Mouse (Mus musculus) heart, postnatal 0 days (tissue): ENCODE data around the gene Cd9. TPM values are rescaled to one million over a fixed set of nuclear protein-coding genes. Genes with fewer than 3 reads are reported as not detected.

Source experiments
- ATAC-seq: fragments of 200-750 bp; cut with Nextera tagmentation; 2 replicates; pipeline ENCODE4 v1.8.0; 2017; ENCODE audit warnings: low read depth, moderate number of reproducible peaks, moderate library complexity; ENCODE audit not compliant: insufficient read depth
- DNase-seq: peaks from one replicate; pipeline ENCODE4 v3.0.0-alpha.2; 2016; ENCODE audit warnings: low spot score
- H3K27ac ChIP-seq: fragments of 300-500 bp; sonication (generic); 2 replicates; pipeline ENCODE4 v1.5.1; 2014; ENCODE audit warnings: low read depth, mild to moderate bottlenecking
- H3K27me3 ChIP-seq: fragments of 300-500 bp; sonication (generic); 2 replicates; pipeline ENCODE4 v1.6.1; 2014; ENCODE audit warnings: low read length, mixed read lengths; ENCODE audit not compliant: control insufficient read depth, insufficient read depth
- H3K36me3 ChIP-seq: fragments of 300-500 bp; sonication (generic); replicated peaks from 2 replicates; pipeline ENCODE4 v1.6.1; 2014; ENCODE audit warnings: low read length, mixed read lengths; ENCODE audit not compliant: control insufficient read depth, insufficient read depth
- H3K4me1 ChIP-seq: fragments of 300-500 bp; sonication (generic); 2 replicates; pipeline ENCODE4 v1.6.1; 2014; ENCODE audit warnings: antibody characterized with exemption; ENCODE audit not compliant: control insufficient read depth, insufficient read depth
- H3K4me2 ChIP-seq: fragments of 300-500 bp; sonication (generic); 2 replicates; pipeline ENCODE4 v1.6.1; 2014; ENCODE audit warnings: low read depth, mild to moderate bottlenecking, low read length, moderate library complexity
- H3K4me3 ChIP-seq: fragments of 300-500 bp; sonication (generic); 2 replicates; pipeline ENCODE4 v1.5.1; 2014; ENCODE audit warnings: low read depth, low read length
- H3K9ac ChIP-seq: fragments of 300-500 bp; sonication (generic); replicated peaks from 2 replicates; pipeline ENCODE4 v1.6.1; 2014; ENCODE audit warnings: low read depth, low read length, mixed read lengths
- H3K9me3 ChIP-seq: fragments of 300-500 bp; sonication (generic); replicated peaks from 2 replicates; pipeline ENCODE4 v1.6.1; 2016; ENCODE audit warnings: low read length; ENCODE audit not compliant: control insufficient read depth
- CTCF ChIP-seq: IDR thresholded peaks from 2 replicates; pipeline ENCODE4 v1.5.1; 2016; ENCODE audit warnings: antibody characterized with exemption, control low read depth, low read depth
- EP300 ChIP-seq: IDR thresholded peaks from 2 replicates; pipeline ENCODE4 v1.6.1; 2016; ENCODE audit warnings: antibody characterized with exemption, low read depth
- WGBS: fragments of 180-500 bp; shearing (Covaris S2); extraction: QIAGEN DNeasy Blood & Tissue Kit; methylation state at CpG from one replicate; pipeline ENCODE4 v1.1.7; 2014; 5-methylcytosine and 5-hydroxymethylcytosine counted together
- polyA plus RNA-seq: library from polyadenylated mRNA; unstranded; fragments of >200 nt; fragmentation: Nextera tagmentation; extraction: Ambion mirVana; gene quantifications from 2 replicates; pipeline ENCODE4 v1.2.1, GENCODE M21; 2015
- total RNA-seq: library from RNA; depleted of rRNA; stranded (reverse); fragments of >200 nt; gene quantifications from 2 replicates; pipeline ENCODE4 v1.2.3, GENCODE M21; 2014; ENCODE audit warnings: low replicate concordance

Gene Cd9
- total and polyA plus RNA-seq, 2 experiments from 2014 or later: 51.9 to 99.3 TPM

GRCm38 (mm10) chr6:125433257-125433656, 61.3 kb downstream of the Cd9 start:
- H3K27me3 ChIP-seq: no peaks in the 10 kb centered on the region
- TF ChIP-seq EP300 (no peak), CTCF (no peak)
- no peak for ATAC-seq
- no peak overlapping the region for H3K4me3 ChIP-seq
- H3K4me1 ChIP-seq: peaks cover 8% of the 10 kb centered on the region; the same call in 1 of the 2 replicates
- DNase-seq: no peak
- no peak overlapping the region for H3K9ac ChIP-seq
- H3K4me2 ChIP-seq: no peak overlapping the region
- WGBS: 81% methylated on average over 3 of the region's 3 CpGs
- H3K27ac ChIP-seq: no peak overlapping the region
- H3K9me3 ChIP-seq: no peaks in the 10 kb centered on the region
- no peaks in the 10 kb centered on the region for H3K36me3 ChIP-seq

- Histone ChIP-seq H3K9me3 (no peaks in the 10 kb centered on the region), H3K4me3 (no peak overlapping the region), H3K36me3 (no peaks in the 10 kb centered on the region)
These were observed 62.1 kb downstream of the Cd9 start for GRCm38 (mm10) chr6:125432522-125432921.

GRCm38 (mm10) chr6:125430982-125431381, 63.6 kb downstream of the Cd9 start:
- DNase-seq (no peak), ATAC-seq (no peak)
- Histone ChIP-seq H3K9me3 (no peaks in the 10 kb centered on the region), H3K4me2 (no peak overlapping the region), H3K9ac (no peak overlapping the region), H3K27me3 (no peaks in the 10 kb centered on the region), H3K27ac (no peak overlapping the region), H3K4me3 (no peak overlapping the region), H3K4me1 (peaks cover 6% of the 10 kb centered on the region; the same call in 1 of the 2 replicates), H3K36me3 (no peaks in the 10 kb centered on the region)
- TF ChIP-seq EP300 (no peak), CTCF (no peak)
- WGBS: 80% methylated on average over 3 of the region's 3 CpGs

More at GRCm38 (mm10) chr6:125432522-125432921, 62.1 kb downstream of the Cd9 start:
- H3K4me2 ChIP-seq: no peak overlapping the region
- H3K9ac ChIP-seq: no peak overlapping the region
- no peak for TF ChIP-seq EP300
- no peak for TF ChIP-seq CTCF
- H3K4me1 ChIP-seq: peaks cover 6% of the 10 kb centered on the region; the same call in 1 of the 2 replicates
- H3K27me3 ChIP-seq: no peaks in the 10 kb centered on the region
- 54% methylated on average over 7 of the region's 7 CpGs for WGBS
- DNase-seq (no peak), ATAC-seq (no peak)
- no peak overlapping the region for H3K27ac ChIP-seq

GRCm38 (mm10) chr6:125430358-125430958, 64.1 kb downstream of the Cd9 start:
- TF ChIP-seq CTCF: no peak
- no peak for TF ChIP-seq EP300
- no peak overlapping the region for H3K4me3 ChIP-seq
- H3K9me3 ChIP-seq: no peaks in the 10 kb centered on the region
- no peak for ATAC-seq
- H3K9ac ChIP-seq: no peak overlapping the region
- 42% methylated on average over 14 of the region's 14 CpGs for WGBS
- no peak for DNase-seq
- H3K27me3 ChIP-seq: no peaks in the 10 kb centered on the region
- peaks cover 6% of the 10 kb centered on the region; the same call in 1 of the 2 replicates for H3K4me1 ChIP-seq
- H3K27ac ChIP-seq: no peak overlapping the region
- H3K36me3 ChIP-seq: no peaks in the 10 kb centered on the region
- no peak overlapping the region for H3K4me2 ChIP-seq

- H3K36me3 ChIP-seq: no peaks in the 10 kb centered on the region
- no peaks in the 10 kb centered on the region for H3K9me3 ChIP-seq
- H3K4me1 ChIP-seq: peaks cover 6% of the 10 kb centered on the region; the same call in 1 of the 2 replicates
- WGBS: 46% methylated on average over 6 of the region's 6 CpGs
- H3K4me2 ChIP-seq: no peak overlapping the region
- ATAC-seq: no peak
- no peak overlapping the region for H3K4me3 ChIP-seq
- DNase-seq: no peak
- no peak overlapping the region for H3K9ac ChIP-seq
- no peak overlapping the region for H3K27ac ChIP-seq
- TF ChIP-seq EP300 (no peak), CTCF (no peak)
- H3K27me3 ChIP-seq: no peaks in the 10 kb centered on the region
These were observed 64.8 kb downstream of the Cd9 start for GRCm38 (mm10) chr6:125429741-125430140.
